ENCODE assay signal across 30 mouse cellular contexts in the genomic region with DNA sequence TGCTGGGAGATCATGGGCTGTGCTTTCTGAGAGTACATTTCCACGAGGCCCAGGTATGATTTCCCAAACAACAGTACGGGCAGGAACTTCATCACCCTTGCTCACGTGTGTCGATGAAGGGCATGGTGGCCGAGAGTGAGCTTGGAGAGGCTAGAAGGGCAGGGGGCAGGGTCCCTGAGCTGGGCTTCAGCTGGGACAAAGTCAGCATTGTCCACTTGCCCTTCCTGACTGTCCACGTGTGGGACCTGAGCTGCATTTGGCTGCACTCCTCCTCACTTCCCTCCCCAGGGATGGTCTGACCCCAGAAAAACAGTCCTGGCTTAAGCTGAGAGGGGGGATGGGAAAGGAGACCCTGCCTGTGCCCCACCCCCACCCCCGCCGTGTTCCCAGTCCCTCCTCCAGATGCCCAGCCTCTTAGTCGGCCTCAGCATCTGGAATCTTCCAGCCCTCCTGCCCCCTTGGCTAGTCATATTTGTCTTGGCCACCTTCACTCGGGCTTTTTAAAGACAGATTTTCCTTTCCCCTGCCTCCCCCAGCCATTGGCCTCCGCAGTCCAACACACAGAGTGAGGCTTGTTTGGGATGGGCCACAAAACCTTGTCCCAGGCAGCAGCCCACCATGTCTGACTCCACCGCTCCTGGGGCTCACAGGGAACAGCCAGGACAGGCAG. TPM values are rescaled to one million over a fixed set of nuclear protein-coding genes. Genes with fewer than 3 reads are reported as not detected.
A peak's percentile ranks its signal among the peaks of the same experiment; 100 is the strongest.
DNase-seq lines count a peak whose midpoint lies in the region; ATAC-seq lines count a peak whose summit lies in the region.
"Had no signal": no experiment of that assay in that cellular context is flagged by ENCODE, and none has a peak within 500 bp of the region (broad histone marks: within the 10 kb centered on the region; RNA-seq: fewer than 3 reads in every experiment).

No protein-coding gene starts in this region.

- no peaks in the 10 kb centered on the region for H3K27me3 ChIP-seq in hindbrain, embryonic 11.5 days (ENCODE audit: control insufficient read depth, insufficient read depth, low read length)
- H3K27me3 ChIP-seq in hindbrain, embryonic 13.5 days, result no peaks in the 10 kb centered on the region
- no peaks in the 10 kb centered on the region for H3K27me3 ChIP-seq in embryonic facial prominence, embryonic 13.5 days
- H3K27me3 ChIP-seq in limb, embryonic 11.5 days (ENCODE audit: control insufficient read depth, insufficient read depth, low read length), result no peaks in the 10 kb centered on the region
- H3K27me3 ChIP-seq: heart, embryonic 13.5 days; midbrain, embryonic 15.5 days had no signal

- intact Hi-C loops in left cerebral cortex, postnatal 36 days (cut with DNase I), result no loop called here

- H3K9me3 ChIP-seq in hindbrain, embryonic 11.5 days (ENCODE audit: control insufficient read depth, low read length), result no peaks in the 10 kb centered on the region
- H3K9me3 ChIP-seq in hindbrain, embryonic 13.5 days, result 0 out of 2 replicates have a peak, but pooled peaks cover under 1% of the 10 kb centered on the region
- H3K9me3 ChIP-seq in embryonic facial prominence, embryonic 13.5 days, result no peaks in the 10 kb centered on the region
- no peaks in the 10 kb centered on the region for H3K9me3 ChIP-seq in limb, embryonic 11.5 days (ENCODE audit: control insufficient read depth, low read length)
- H3K9me3 ChIP-seq: midbrain, embryonic 15.5 days had no signal

- no peak overlapping the region for H3K27ac ChIP-seq in hindbrain, embryonic 11.5 days (ENCODE audit: low read depth, low read length)
- no peak overlapping the region for H3K27ac ChIP-seq in hindbrain, embryonic 13.5 days
- H3K27ac ChIP-seq in embryonic facial prominence, embryonic 13.5 days, result peak overlapping the region; percentile 16; the same call in 1 of the 2 replicates
- H3K27ac ChIP-seq in limb, embryonic 11.5 days (replicated peaks; ENCODE audit: low read depth, low read length), result no peak overlapping the region; the same call in 1 of the 2 replicates
- H3K27ac ChIP-seq: heart, embryonic 13.5 days; hindbrain, postnatal 0 days; left cerebral cortex, adult 2 months; liver, embryonic 14.5 days; midbrain, embryonic 15.5 days had no signal

- H3K4me1 ChIP-seq in hindbrain, embryonic 11.5 days (replicated peaks; ENCODE audit: control insufficient read depth, insufficient read depth, low read length), result no peaks in the 10 kb centered on the region
- 0 out of 2 replicates have a peak, but pooled peaks cover 5% of the 10 kb centered on the region for H3K4me1 ChIP-seq in hindbrain, embryonic 13.5 days (replicated peaks)
- peaks cover 6% of the 10 kb centered on the region; the same call in 1 of the 2 replicates for H3K4me1 ChIP-seq in embryonic facial prominence, embryonic 13.5 days
- peaks cover 6% of the 10 kb centered on the region for H3K4me1 ChIP-seq in limb, embryonic 11.5 days (ENCODE audit: control insufficient read depth, insufficient read depth, low read length)
- H3K4me1 ChIP-seq: midbrain, embryonic 15.5 days had no signal

- WGBS in hindbrain, embryonic 11.5 days, result 57% methylated on average over 12 of the region's 12 CpGs
- WGBS in hindbrain, embryonic 13.5 days, result 63% methylated on average over 12 of the region's 12 CpGs
- 43% methylated on average over 12 of the region's 12 CpGs for WGBS in embryonic facial prominence, embryonic 13.5 days
- WGBS in limb, embryonic 11.5 days, result 58% methylated on average over 12 of the region's 12 CpGs

- no peak overlapping the region for H3K4me2 ChIP-seq in hindbrain, embryonic 11.5 days (replicated peaks; ENCODE audit: low read depth, low read length)
- H3K4me2 ChIP-seq in hindbrain, embryonic 13.5 days, result no peak overlapping the region
- no peak overlapping the region for H3K4me2 ChIP-seq in embryonic facial prominence, embryonic 13.5 days
- no peak overlapping the region for H3K4me2 ChIP-seq in limb, embryonic 11.5 days (ENCODE audit: low read depth, severe bottlenecking)
- H3K4me2 ChIP-seq: heart, embryonic 13.5 days; lung, embryonic 14.5 days; midbrain, embryonic 15.5 days had no signal

- peak; percentile 3 for DNase-seq in hindbrain, embryonic 11.5 days (ENCODE audit: low spot score)
- peak; percentile 67 for DNase-seq in NIH3T3 (ENCODE audit: low read depth)
- DNase-seq in limb, embryonic 11.5 days (ENCODE audit: low spot score), result no peak
- DNase-seq in left cerebral cortex, postnatal 36 days (ENCODE audit: low spot score in 2 of 2), result no peak
- DNase-seq in spleen, postnatal 14 days (ENCODE audit: low spot score in 2 of 2), result no peak
- DNase-seq in retina, embryonic 14.5 days (ENCODE audit: low spot score), result no peak
- DNase-seq: adrenal gland, postnatal 14 days; cerebellum, adult 2 months; cerebellum, postnatal 25 days; gastrocnemius, postnatal 10 days; heart, adult 18-20 months; heart, postnatal 36 days; kidney, adult 9 months; left cerebral cortex, postnatal 4 days; lung, embryonic 14.5 days; lung, postnatal 36 days; retina, postnatal 1 day; right cerebral cortex, postnatal 25 days; spleen, adult 18-20 months; thymus, postnatal 14 days had no signal

- H3K4me3 ChIP-seq in hindbrain, embryonic 11.5 days (ENCODE audit: low read depth, low read length), result no peak overlapping the region
- H3K4me3 ChIP-seq in hindbrain, embryonic 13.5 days, result no peak overlapping the region
- H3K4me3 ChIP-seq in embryonic facial prominence, embryonic 13.5 days, result no peak overlapping the region
- H3K4me3 ChIP-seq in limb, embryonic 11.5 days (ENCODE audit: low read depth, low read length), result no peak overlapping the region
- H3K4me3 ChIP-seq: erythroblast, embryonic 14.5 days; heart, embryonic 13.5 days; left cerebral cortex, adult 2 months; midbrain, embryonic 15.5 days had no signal

- no peaks in the 10 kb centered on the region for H3K36me3 ChIP-seq in hindbrain, embryonic 11.5 days (ENCODE audit: control insufficient read depth, insufficient read depth, low read length)
- H3K36me3 ChIP-seq in hindbrain, embryonic 13.5 days, result no peaks in the 10 kb centered on the region
- H3K36me3 ChIP-seq in embryonic facial prominence, embryonic 13.5 days, result no peaks in the 10 kb centered on the region
- no peaks in the 10 kb centered on the region for H3K36me3 ChIP-seq in limb, embryonic 11.5 days (ENCODE audit: control insufficient read depth, insufficient read depth, low read length)
- H3K36me3 ChIP-seq: heart, embryonic 13.5 days; midbrain, embryonic 15.5 days had no signal

- ATAC-seq in hindbrain, embryonic 11.5 days (ENCODE audit: low FRiP score), result no peak
- ATAC-seq in hindbrain, embryonic 13.5 days (ENCODE audit: low FRiP score), result no peak
- ATAC-seq in embryonic facial prominence, embryonic 13.5 days (ENCODE audit: insufficient number of reproducible peaks, insufficient read depth, low FRiP score, low TSS enrichment, low read depth), result no peak
- no peak for ATAC-seq in limb, embryonic 11.5 days (ENCODE audit: insufficient number of reproducible peaks, low FRiP score, low TSS enrichment, low read depth)
- ATAC-seq: forebrain, embryonic 14.5 days; hindbrain, postnatal 0 days; intestine, embryonic 16.5 days; midbrain, embryonic 15.5 days had no signal

- no peak overlapping the region for H3K9ac ChIP-seq in hindbrain, embryonic 11.5 days (ENCODE audit: low read depth, low read length)
- no peak overlapping the region for H3K9ac ChIP-seq in hindbrain, embryonic 13.5 days
- no peak overlapping the region for H3K9ac ChIP-seq in embryonic facial prominence, embryonic 13.5 days
- 0 out of 2 replicates have a peak overlapping the region, but pooled peaks have one; percentile 27 for H3K9ac ChIP-seq in limb, embryonic 11.5 days (ENCODE audit: low read length)
- H3K9ac ChIP-seq: heart, embryonic 13.5 days; liver, embryonic 14.5 days; lung, embryonic 14.5 days; midbrain, embryonic 15.5 days had no signal

RNA-seq across cellular contexts. Expression of a gene that starts 58.6 kb away (rescaled TPM):
- 0.14 and 0.56 TPM in 2 replicates for polyA plus RNA-seq in hindbrain, embryonic 11.5 days (2014; fragmentation: Nextera tagmentation; extraction: Ambion mirVana)
- 0.40 and 0.42 TPM in 2 replicates for polyA plus RNA-seq in hindbrain, embryonic 13.5 days (2015; fragmentation: Nextera tagmentation; extraction: Ambion mirVana)
- polyA plus RNA-seq in embryonic facial prominence, embryonic 13.5 days (2015; fragmentation: Nextera tagmentation; extraction: Ambion mirVana), result 0.49 and 1.4 TPM in 2 replicates
- polyA plus RNA-seq in limb, embryonic 11.5 days (2014; fragmentation: Nextera tagmentation; extraction: Ambion mirVana), result 0.19 and 0.48 TPM in 2 replicates
- 1 to 10 TPM; 1.2 TPM for total RNA-seq in left cerebral cortex, postnatal 36 days (2021)

Comparison
In these comparisons a context has a peak if more than half of its experiments do, and no peak if none do; other contexts are left out.
1. DNase-seq: peak in hindbrain, embryonic 11.5 days (single experiment) and NIH3T3 (single experiment); none in limb, embryonic 11.5 days (single experiment), left cerebral cortex, postnatal 36 days (0 of 2), spleen, postnatal 14 days (0 of 2) and retina, embryonic 14.5 days (single experiment).